Comparison of ENCODE assay signal across 8 mouse cellular contexts in the genomic region with DNA sequence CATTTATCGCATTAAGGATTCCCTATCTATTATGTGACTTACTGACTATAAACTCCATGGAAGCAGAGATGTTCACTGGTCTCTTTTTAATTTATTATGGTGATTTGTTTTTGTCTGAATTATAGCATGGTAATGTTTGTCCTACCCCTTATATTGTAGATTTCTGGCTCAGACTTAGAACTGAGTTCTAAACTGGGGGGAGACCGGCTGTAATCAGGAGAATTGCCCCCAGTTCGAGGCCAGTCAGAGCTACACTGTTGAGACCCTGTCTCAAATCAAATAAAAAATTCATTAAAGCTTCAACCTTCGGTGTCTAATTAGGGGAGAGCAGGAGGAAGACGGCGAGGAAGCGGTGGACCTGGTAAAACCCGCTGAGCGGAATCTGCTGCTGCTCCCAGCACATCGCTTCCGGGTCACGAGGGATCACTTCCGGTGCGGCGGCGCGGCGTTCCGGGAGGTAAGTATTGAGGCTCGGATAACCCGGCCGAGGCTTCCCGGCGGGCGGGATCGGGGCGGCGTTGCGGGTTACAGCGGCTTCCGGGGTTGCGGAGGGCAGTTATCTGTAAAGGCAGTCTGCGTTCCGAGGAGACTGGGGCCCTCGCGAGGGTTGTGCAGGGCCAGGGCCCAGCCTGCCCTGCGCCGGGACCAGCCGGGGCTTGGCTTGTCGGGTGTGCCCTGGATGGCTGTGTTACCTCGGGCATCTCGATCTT. TPM values are rescaled to one million over a fixed set of nuclear protein-coding genes. Genes with fewer than 3 reads are reported as not detected.
DNase-seq lines count a peak whose midpoint lies in the region; ATAC-seq lines count a peak whose summit lies in the region.

A gene (plus strand): TSS at position 411 of the 710 bp plus-strand sequence.

- WGBS in heart, embryonic 14.5 days, result 4% methylated on average over 42 of the region's 42 CpGs
- WGBS in liver, embryonic 13.5 days (ENCODE audit: insufficient replicate concordance), result 3% methylated on average over 42 of the region's 42 CpGs
- 4% methylated on average over 42 of the region's 42 CpGs for WGBS in stomach, embryonic 16.5 days

- peak; percentile 97 for DNase-seq in CD4-positive, CD25-positive, alpha-beta regulatory T cell, adult 2 months (ENCODE audit: low read depth, low spot score)
- DNase-seq in fibroblast of lung, adult 2 months (ENCODE audit: low read depth), result peak; percentile 49
- DNase-seq in kidney, postnatal 14 days, result peak; percentile 95
- DNase-seq in liver, embryonic 13.5 days, result peak; percentile 94
- DNase-seq in neural tube, embryonic 10.5 days (ENCODE audit: extremely low spot score, low spot score), result peak; percentile 97

- ATAC-seq in heart, embryonic 14.5 days (ENCODE audit: insufficient number of reproducible peaks, insufficient read depth, low FRiP score, low read depth), result peak; percentile 71
- peak; percentile 93 for ATAC-seq in liver, embryonic 13.5 days (ENCODE audit: low read depth)
- peak; percentile 86 for ATAC-seq in stomach, embryonic 16.5 days (ENCODE audit: insufficient read depth, low FRiP score)

- H3K27ac ChIP-seq in brown adipose tissue, adult 24 weeks (replicated peaks; ENCODE audit: low read depth, low read length), result peak within 1 kb of the TSS; percentile 94
- H3K27ac ChIP-seq in heart, embryonic 14.5 days (replicated peaks in 1 of 2; ENCODE audit: control insufficient read depth in 1 of 2, insufficient read depth in 1 of 2, low read depth in 2 of 2, low read length in 2 of 2), result peak within 1 kb of the TSS; percentile 84 to 91
- H3K27ac ChIP-seq in liver, embryonic 13.5 days, result peak within 1 kb of the TSS; percentile 97
- peak within 1 kb of the TSS; percentile 97 for H3K27ac ChIP-seq in stomach, embryonic 16.5 days (ENCODE audit: low read length)

- H3K4me2 ChIP-seq in heart, embryonic 14.5 days (ENCODE audit: low read length), result peak within 1 kb of the TSS; percentile 78
- peak within 1 kb of the TSS; percentile 82 for H3K4me2 ChIP-seq in liver, embryonic 13.5 days
- H3K4me2 ChIP-seq in stomach, embryonic 16.5 days (ENCODE audit: low read depth, low read length), result peak within 1 kb of the TSS; percentile 81

- peak within 1 kb of the TSS; percentile 98 for H3K4me3 ChIP-seq in brown adipose tissue, adult 24 weeks (ENCODE audit: insufficient read depth, low read depth, low read length)
- peak within 1 kb of the TSS; percentile 83 to 99 for H3K4me3 ChIP-seq in heart, embryonic 14.5 days (ENCODE audit: control insufficient read depth in 1 of 2, insufficient read depth in 1 of 2, low read depth in 1 of 2, low read length in 2 of 2)
- H3K4me3 ChIP-seq in liver, embryonic 13.5 days (replicated peaks), result peak within 1 kb of the TSS; percentile 91
- H3K4me3 ChIP-seq in stomach, embryonic 16.5 days (replicated peaks; ENCODE audit: low read length), result peak within 1 kb of the TSS; percentile 88

- no peaks in the 10 kb centered on the region for H3K27me3 ChIP-seq in heart, embryonic 14.5 days (ENCODE audit: control insufficient read depth, insufficient read depth, low read length)
- no peaks in the 10 kb centered on the region for H3K27me3 ChIP-seq in liver, embryonic 13.5 days
- no peaks in the 10 kb centered on the region for H3K27me3 ChIP-seq in stomach, embryonic 16.5 days (ENCODE audit: control insufficient read depth, insufficient read depth, low read length)

- H3K4me1 ChIP-seq in brown adipose tissue, adult 24 weeks (ENCODE audit: control insufficient read depth, insufficient read depth, insufficient read length, low read length), result peaks cover 3% of the 10 kb centered on the region
- peaks cover 9 to 17% of the 10 kb centered on the region in 2 experiments for H3K4me1 ChIP-seq in heart, embryonic 14.5 days (ENCODE audit: control insufficient read depth in 2 of 2, insufficient read depth in 2 of 2, low read length in 2 of 2)
- peaks cover 26% of the 10 kb centered on the region for H3K4me1 ChIP-seq in liver, embryonic 13.5 days (replicated peaks)
- H3K4me1 ChIP-seq in stomach, embryonic 16.5 days (ENCODE audit: control insufficient read depth, insufficient read depth, low read length), result peaks cover 18% of the 10 kb centered on the region

- H3K36me3 ChIP-seq in heart, embryonic 14.5 days (ENCODE audit: control insufficient read depth, insufficient read depth, low read length), result peaks cover 6% of the 10 kb centered on the region; the same call in 1 of the 2 replicates
- peaks cover 3% of the 10 kb centered on the region; the same call in 1 of the 2 replicates for H3K36me3 ChIP-seq in liver, embryonic 13.5 days
- H3K36me3 ChIP-seq in stomach, embryonic 16.5 days (ENCODE audit: control insufficient read depth, insufficient read depth, low read length), result no peaks in the 10 kb centered on the region

- no peaks in the 10 kb centered on the region for H3K9me3 ChIP-seq in heart, embryonic 14.5 days (ENCODE audit: control insufficient read depth, low read length)
- H3K9me3 ChIP-seq in liver, embryonic 13.5 days (replicated peaks), result no peaks in the 10 kb centered on the region
- no peaks in the 10 kb centered on the region for H3K9me3 ChIP-seq in stomach, embryonic 16.5 days (replicated peaks; ENCODE audit: control insufficient read depth, low read length)

- H3K9ac ChIP-seq in heart, embryonic 14.5 days (ENCODE audit: low read length), result peak within 1 kb of the TSS; percentile 96
- peak within 1 kb of the TSS; percentile 95 for H3K9ac ChIP-seq in liver, embryonic 13.5 days
- H3K9ac ChIP-seq in stomach, embryonic 16.5 days (ENCODE audit: low read length), result peak within 1 kb of the TSS; percentile 95

RNA-seq across cellular contexts. Expression of the gene that starts here (rescaled TPM):
- 26.0 and 26.5 TPM in 2 replicates for polyA plus RNA-seq in brown adipose tissue, adult 24 weeks (2012; ENCODE audit: insufficient read depth, insufficient read length, missing spikeins)
- polyA plus RNA-seq in heart, embryonic 14.5 days (2014; fragmentation: Nextera tagmentation; extraction: Ambion mirVana), result 30.4 and 36.3 TPM in 2 replicates
- polyA plus RNA-seq in liver, embryonic 13.5 days (2015; fragmentation: Nextera tagmentation; extraction: Ambion mirVana), result 25.4 and 25.6 TPM in 2 replicates
- 76.3 and 78.0 TPM in 2 replicates for polyA plus RNA-seq in stomach, embryonic 16.5 days (2015; fragmentation: Nextera tagmentation; extraction: Ambion mirVana)

Comparison
In these comparisons a context has a peak if more than half of its experiments do, and no peak if none do; other contexts are left out.
1. Peak in every context shown above with its lines: DNase-seq, ATAC-seq, H3K4me3 ChIP-seq and H3K27ac ChIP-seq.